Mouse (Mus musculus) telencephalon, adult 2 months (tissue): ENCODE results near the gene Fgf4.

Source experiments
- DNase-seq: peaks from one replicate; pipeline ENCODE4 v3.0.0-alpha.2; 2011; ENCODE audit warnings: low read depth, low spot score

The Fgf4 gene

GRCm38 (mm10) chr7:144911121-144911520 lies 64.0 kb downstream of the Fgf4 start:
- no peak for DNase-seq

GRCm38 (mm10) chr7:144912897-144913296 lies 65.7 kb downstream of the Fgf4 start:
- no peak for DNase-seq

GRCm38 (mm10) chr7:144914296-144914947 lies 67.3 kb downstream of the Fgf4 start:
- peak; percentile 69 for DNase-seq
